Mouse (Mus musculus): ENCODE measurements around the gene Lmo2.

DNA sequence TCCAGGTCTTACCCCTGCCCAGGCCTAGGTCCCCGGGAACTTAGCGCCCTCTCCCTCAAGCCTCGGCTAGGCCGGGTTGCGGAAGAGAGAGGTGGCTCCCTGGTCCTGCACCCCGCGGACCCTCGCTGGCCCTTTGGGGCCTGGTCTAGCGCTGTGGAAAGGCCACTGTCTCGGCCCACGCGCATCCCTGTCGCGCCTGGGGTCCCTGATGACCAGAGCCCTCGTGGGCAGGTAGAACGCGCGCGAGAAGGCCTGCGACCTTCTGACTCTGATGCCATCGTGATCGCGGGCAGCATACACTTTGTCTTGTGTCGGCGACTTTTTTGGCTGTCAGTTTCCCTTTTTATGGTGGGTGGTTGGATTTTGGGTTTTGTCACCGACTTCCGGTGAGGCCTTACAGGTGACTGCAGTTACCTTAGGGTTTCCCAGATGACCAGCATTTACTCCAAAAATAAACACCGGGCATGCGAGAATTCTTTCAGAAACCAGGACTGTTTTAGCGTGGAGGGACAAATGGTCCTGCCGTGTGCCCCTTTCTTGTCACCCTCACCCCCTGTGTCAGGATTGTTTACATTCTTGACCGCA lies 70.4 kb downstream of the Lmo2 start, which contains the start of gene 4931422A03Rik:
- TF ChIP-seq CTCF (IDR thresholded peaks at IDR 0.05; ENCODE audit: control insufficient read depth, insufficient read depth, insufficient read length) (no peak), MYOG (IDR thresholded peaks at IDR 0.05; ENCODE audit: control insufficient read depth, extremely low read depth, insufficient read length) (no peak), USF1 (IDR thresholded peaks at IDR 0.05; ENCODE audit: low read depth) (no peak), FOSL1 (IDR thresholded peaks at IDR 0.05; ENCODE audit: insufficient read depth, low read length, poor library complexity, severe bottlenecking) (no peak), MYOD1 (IDR thresholded peaks at IDR 0.05; ENCODE audit: control insufficient read depth, insufficient read length, low read depth) (no peak)
